In genomic region chr2:68376660-68377059, GRCm38 (mm10) we compare ENCODE assay signal across 10 mouse cellular contexts.
DNase-seq lines count a peak whose midpoint lies in the region; ATAC-seq and TF ChIP-seq lines count a peak whose summit lies in the region.
"Had no signal": no experiment of that assay in that cellular context is flagged by ENCODE, and none has a peak within 500 bp of the region (broad histone marks: within the 10 kb centered on the region; RNA-seq: fewer than 3 reads in every experiment).

No protein-coding gene starts in this region.

- H3K36me3 ChIP-seq in liver, adult 2 months (ENCODE audit: control insufficient read depth, insufficient read depth, low read length) = no peaks in the 10 kb centered on the region
- H3K36me3 ChIP-seq in liver, embryonic 12.5 days = no peaks in the 10 kb centered on the region
- H3K36me3 ChIP-seq in kidney, embryonic 15.5 days = no peaks in the 10 kb centered on the region
- no peaks in the 10 kb centered on the region for H3K36me3 ChIP-seq in midbrain, embryonic 16.5 days (ENCODE audit: control insufficient read depth, insufficient read depth, low read length)
- H3K36me3 ChIP-seq: hindbrain, embryonic 15.5 days had no signal

- ATAC-seq in liver, embryonic 12.5 days = no peak
- ATAC-seq in kidney, embryonic 15.5 days (replicated peaks; ENCODE audit: low FRiP score) = no peak
- no peak for ATAC-seq in megakaryocyte-erythroid progenitor cell, adult 5-6 weeks (replicated peaks; ENCODE audit: low FRiP score, low TSS enrichment, poor library complexity, severe bottlenecking)
- ATAC-seq in midbrain, embryonic 16.5 days = no peak

- no peak for TF ChIP-seq POLR2A in liver, adult 2 months (IDR thresholded peaks at IDR 0.05; ENCODE audit: extremely low read depth, insufficient read depth, low read length)

- no peak overlapping the region for H3K27ac ChIP-seq in liver, adult 2 months (replicated peaks; ENCODE audit: insufficient read depth, low read depth, low read length)
- H3K27ac ChIP-seq in liver, embryonic 12.5 days = no peak overlapping the region
- H3K27ac ChIP-seq in kidney, embryonic 15.5 days = peak overlapping the region; percentile 30; the same call in 1 of the 2 replicates
- H3K27ac ChIP-seq in midbrain, embryonic 16.5 days (ENCODE audit: low read length) = no peak overlapping the region
- H3K27ac ChIP-seq: hindbrain, embryonic 15.5 days had no signal

- intact Hi-C loops in gastrocnemius, postnatal 36 days (cut with DNase I) = no loop called here

- H3K4me3 ChIP-seq in liver, adult 2 months (ENCODE audit: insufficient read depth, low read depth, low read length) = no peak overlapping the region
- no peak overlapping the region for H3K4me3 ChIP-seq in liver, embryonic 12.5 days
- no peak overlapping the region for H3K4me3 ChIP-seq in kidney, embryonic 15.5 days (replicated peaks)
- no peak overlapping the region for H3K4me3 ChIP-seq in midbrain, embryonic 16.5 days (ENCODE audit: low read depth, low read length)
- H3K4me3 ChIP-seq: hindbrain, embryonic 15.5 days; megakaryocyte, embryonic 14.5 days had no signal

- H3K9me3 ChIP-seq in liver, embryonic 12.5 days (replicated peaks) = no peaks in the 10 kb centered on the region
- no peaks in the 10 kb centered on the region for H3K9me3 ChIP-seq in kidney, embryonic 15.5 days (replicated peaks)
- H3K9me3 ChIP-seq in midbrain, embryonic 16.5 days (replicated peaks; ENCODE audit: control insufficient read depth, low read length, poor library complexity, severe bottlenecking) = no peaks in the 10 kb centered on the region
- H3K9me3 ChIP-seq: hindbrain, embryonic 15.5 days had no signal

- H3K9ac ChIP-seq in liver, adult 2 months (ENCODE audit: low read depth, low read length) = no peak overlapping the region
- H3K9ac ChIP-seq in liver, embryonic 12.5 days = no peak overlapping the region
- no peak overlapping the region for H3K9ac ChIP-seq in kidney, embryonic 15.5 days
- H3K9ac ChIP-seq in midbrain, embryonic 16.5 days (ENCODE audit: low read depth, low read length) = no peak overlapping the region
- H3K9ac ChIP-seq: hindbrain, embryonic 15.5 days had no signal

- 64% methylated on average over 12 of the region's 12 CpGs for WGBS in liver, adult 2 months
- WGBS in liver, embryonic 12.5 days (ENCODE audit: insufficient replicate concordance) = 70% methylated on average over 12 of the region's 12 CpGs
- 68% methylated on average over 12 of the region's 12 CpGs for WGBS in kidney, embryonic 15.5 days
- WGBS in midbrain, embryonic 16.5 days = 77% methylated on average over 12 of the region's 12 CpGs

- H3K79me2 ChIP-seq in liver, adult 2 months (ENCODE audit: control insufficient read depth, insufficient read depth, low read length) = no peaks in the 10 kb centered on the region

- H3K27me3 ChIP-seq in liver, adult 2 months (ENCODE audit: control insufficient read depth, insufficient read depth, low read length) = no peaks in the 10 kb centered on the region
- H3K27me3 ChIP-seq in liver, embryonic 12.5 days (replicated peaks) = no peaks in the 10 kb centered on the region
- no peaks in the 10 kb centered on the region for H3K27me3 ChIP-seq in kidney, embryonic 15.5 days
- H3K27me3 ChIP-seq in midbrain, embryonic 16.5 days (ENCODE audit: control insufficient read depth, insufficient read depth, low read depth, low read length) = no peaks in the 10 kb centered on the region
- H3K27me3 ChIP-seq: hindbrain, embryonic 15.5 days had no signal

- H3K4me2 ChIP-seq in liver, embryonic 12.5 days = no peak overlapping the region
- no peak overlapping the region for H3K4me2 ChIP-seq in kidney, embryonic 15.5 days
- no peak overlapping the region for H3K4me2 ChIP-seq in midbrain, embryonic 16.5 days (ENCODE audit: low read length)
- H3K4me2 ChIP-seq: hindbrain, embryonic 15.5 days had no signal

- TF ChIP-seq CTCF in liver, adult 2 months (IDR thresholded peaks at IDR 0.05; ENCODE audit: low read depth, low read length) = no peak

- peaks cover 2% of the 10 kb centered on the region; the same call in 1 of the 2 replicates for H3K4me1 ChIP-seq in liver, adult 2 months (ENCODE audit: control insufficient read depth, insufficient read depth, low read length)
- H3K4me1 ChIP-seq in liver, embryonic 12.5 days = peaks cover 11% of the 10 kb centered on the region
- peaks cover 51% of the 10 kb centered on the region for H3K4me1 ChIP-seq in kidney, embryonic 15.5 days
- no peaks in the 10 kb centered on the region; the same call in 1 of the 2 replicates for H3K4me1 ChIP-seq in midbrain, embryonic 16.5 days (ENCODE audit: control insufficient read depth, insufficient read depth, low read length)

- peak; percentile 24 for DNase-seq in liver, adult 2 months (ENCODE audit: extremely low read depth, low read depth, low spot score)
- DNase-seq in gastrocnemius, postnatal 36 days = peak; percentile 41 to 64
- DNase-seq in testis, postnatal 14 days (ENCODE audit: low spot score) = peak; percentile 64
- no peak for DNase-seq in left cerebral cortex, adult 9 months (ENCODE audit: low spot score in 2 of 2)

Comparison
In these comparisons a context has a peak if more than half of its experiments do, and no peak if none do; other contexts are left out.
1. DNase-seq: peak in liver, adult 2 months (single experiment), gastrocnemius, postnatal 36 days (2 of 2) and testis, postnatal 14 days (single experiment); none in left cerebral cortex, adult 9 months (0 of 2).